Mouse (Mus musculus) lung, adult 10 weeks (tissue): ENCODE data around the gene Prss56. TPM values are rescaled to one million over a fixed set of nuclear protein-coding genes. Genes with fewer than 3 reads are reported as not detected.

Experiments used
- polyA plus RNA-seq: library from polyadenylated mRNA; stranded (reverse); fragments of 350-450 nt; fragmentation: Illumina TruSeq; extraction: RNeasy Lipid Tissue Mini Kit (QIAGEN cat#74804); gene quantifications from one replicate; pipeline ENCODE4 v1.2.3, GENCODE M21; 2014; ENCODE audit warnings: low read depth, low replicate concordance; ENCODE audit not compliant: insufficient read depth

Prss56 gene
- polyA plus RNA-seq: not detected

DNA sequence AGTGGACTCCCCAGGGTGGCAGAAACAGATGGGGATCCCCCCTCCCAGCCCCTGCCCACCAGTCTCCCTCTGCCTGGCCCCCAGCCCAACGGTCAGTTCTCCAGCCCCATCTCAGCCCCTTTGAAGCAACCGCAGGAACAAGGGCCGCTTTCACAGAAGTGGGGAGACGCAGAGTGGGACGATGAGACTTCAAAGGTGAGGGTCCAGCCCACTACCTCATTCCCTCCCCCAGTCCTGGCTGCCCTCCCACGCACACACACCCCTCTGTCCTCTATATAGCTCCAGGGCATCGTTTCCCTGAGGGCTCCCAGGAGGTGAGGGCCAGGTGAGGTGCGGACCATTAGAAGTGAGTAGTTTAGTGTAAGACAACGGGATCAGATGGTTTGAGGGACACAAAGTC, at the start of gene Prss56:
TSS of gene Prss56 (plus strand) at position 301 of the 400 bp plus-strand sequence.

DNA sequence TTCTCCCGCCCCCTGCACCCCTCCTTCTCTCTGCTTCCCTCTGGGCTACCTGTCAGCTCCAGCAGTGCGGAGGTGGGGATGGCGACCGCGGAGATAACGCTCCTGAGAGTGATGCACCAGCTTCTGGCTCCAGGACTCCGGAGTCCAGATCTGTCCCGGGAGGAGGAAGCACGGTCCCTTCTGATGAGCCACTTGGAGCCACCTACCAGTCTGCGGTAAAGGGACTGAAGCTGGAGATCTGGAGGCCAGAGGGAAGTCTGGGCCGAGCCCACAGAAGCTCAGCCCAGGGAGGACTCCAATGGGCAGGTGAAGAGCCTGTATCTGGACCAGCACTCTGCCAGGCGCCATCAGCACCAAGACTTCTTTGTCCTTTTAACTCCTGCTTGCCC, 26.9 kb upstream of the Prss56 start, which contains the start of gene Ecel1:
TSS of gene Ecel1 (minus strand) at position 323 of the 389 bp plus-strand sequence.

DNA sequence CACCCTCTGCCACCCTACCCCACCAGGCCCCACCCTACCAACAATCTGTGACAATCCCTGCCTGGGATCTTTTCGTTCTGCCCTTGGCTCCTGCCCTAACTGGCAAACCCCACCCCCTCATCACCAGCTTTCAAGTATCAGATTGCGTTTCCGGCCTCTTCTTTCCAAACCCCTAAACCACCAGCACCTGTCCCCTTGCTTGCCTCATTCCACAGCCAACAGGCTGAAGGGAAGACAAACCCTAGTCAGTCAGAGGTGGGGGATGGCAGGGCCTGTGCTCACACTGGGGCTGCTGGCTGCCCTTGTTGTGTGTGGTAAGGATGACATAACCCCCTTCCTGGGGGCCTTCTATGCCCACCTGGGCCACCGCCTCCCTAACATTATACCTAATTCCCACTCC, 7.3 kb downstream of the Prss56 start, which contains the start of gene Chrnd:
TSS of gene Chrnd (plus strand) at position 179 of the 400 bp plus-strand sequence.

DNA sequence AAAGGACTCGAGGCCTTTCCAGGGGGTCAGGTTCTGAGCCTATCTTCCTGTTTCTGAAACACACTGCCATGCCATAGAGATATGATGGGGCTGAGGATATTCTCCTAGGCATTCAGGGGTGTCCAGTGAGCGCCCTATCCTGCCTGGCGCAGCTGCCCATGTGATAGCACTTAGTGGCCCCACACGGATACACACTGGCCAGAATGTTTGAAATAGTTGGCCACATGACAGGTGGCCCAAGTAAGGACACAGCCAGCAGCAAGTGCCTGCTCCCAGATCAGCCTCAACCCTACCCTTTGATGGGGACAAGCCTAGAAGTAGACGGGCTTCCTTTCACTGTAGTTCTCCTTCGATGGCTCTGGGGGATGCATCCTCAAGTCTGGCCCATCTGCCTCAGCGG, 21.4 kb downstream of the Prss56 start, which contains the start of gene Chrng:
TSS of gene Chrng (plus strand) at position 193 of the 400 bp plus-strand sequence.

DNA sequence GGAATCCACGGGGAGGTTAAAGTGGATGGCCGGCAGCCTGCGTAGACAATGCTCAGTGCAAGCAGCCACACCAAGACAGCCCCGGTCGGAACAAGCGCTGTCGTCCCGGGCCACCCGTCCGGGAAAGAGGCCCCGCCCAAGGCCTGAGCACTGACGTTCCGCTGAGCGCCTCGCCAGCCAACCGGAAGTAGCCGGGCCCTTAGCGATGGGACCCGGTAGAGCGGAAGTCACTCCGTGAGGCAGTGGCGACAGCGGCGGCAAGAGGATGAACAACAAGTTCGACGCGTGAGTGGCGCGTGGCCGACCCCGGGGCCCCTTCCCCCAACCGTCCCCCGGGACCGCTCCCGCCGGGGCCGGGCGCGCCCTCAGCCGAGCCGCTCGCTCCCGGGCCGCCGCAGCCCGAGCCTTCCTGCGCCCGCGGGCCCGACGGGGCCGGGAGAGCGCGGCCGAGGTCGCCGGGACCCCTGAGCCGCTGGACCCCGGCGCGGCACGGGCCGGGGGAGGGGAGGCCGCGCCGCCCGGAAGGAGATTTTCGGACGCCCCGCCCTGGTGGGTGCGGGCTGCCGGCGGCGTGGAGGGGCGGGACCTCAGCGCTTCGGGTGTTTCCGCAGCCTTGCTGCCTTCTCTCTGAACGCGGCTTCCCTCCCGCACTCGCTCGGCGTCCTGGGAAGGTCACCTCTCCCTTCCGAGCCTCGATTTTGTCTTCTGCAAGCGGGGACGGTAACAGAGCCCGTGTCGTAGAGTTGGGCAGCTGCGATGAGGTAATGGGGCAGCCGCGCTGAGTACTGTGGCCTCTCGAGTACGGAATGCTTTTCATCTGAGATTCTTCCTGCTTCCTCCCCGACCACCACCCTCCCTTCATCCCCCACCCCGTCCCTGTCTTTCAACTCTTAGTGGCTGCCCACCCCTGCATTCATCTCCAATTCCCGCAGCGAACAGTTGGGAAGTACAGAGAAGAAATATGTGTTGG, 30.9 kb downstream of the Prss56 start, which contains the start of gene Eif4e2:
TSS of gene Eif4e2 (plus strand) at position 180 of the 970 bp plus-strand sequence.

Other genes starting within 250 kb of the Prss56 start
- not detected for gene Alppl2, start 93.4 kb upstream of the Prss56 start, polyA plus RNA-seq
- gene Alpi, start 81.7 kb upstream of the Prss56 start, polyA plus RNA-seq: not detected
- gene Akp3, start 58.3 kb upstream of the Prss56 start, polyA plus RNA-seq: not detected
- gene Ecel1, start 26.8 kb upstream of the Prss56 start, polyA plus RNA-seq: not detected
- gene Chrnd, start 7.3 kb downstream of the Prss56 start, polyA plus RNA-seq: not detected
- gene Chrng, start 21.3 kb downstream of the Prss56 start, polyA plus RNA-seq: not detected
- 40.2 TPM for gene Eif4e2, start 30.6 kb downstream of the Prss56 start, polyA plus RNA-seq
- gene Efhd1, start 81.0 kb downstream of the Prss56 start, polyA plus RNA-seq: 1.1 TPM
- 15.7 TPM for gene Gigyf2, start 143.7 kb downstream of the Prss56 start, polyA plus RNA-seq
- 11.0 TPM for gene Kcnj13, start 211.4 kb downstream of the Prss56 start, polyA plus RNA-seq